Mouse (Mus musculus) megakaryocyte, embryonic 14.5 days (primary cell): ENCODE data around the gene Kcnip4. TPM values are rescaled to one million over a fixed set of nuclear protein-coding genes. Genes with fewer than 3 reads are reported as not detected.

Experiments
- H3K27me3 ChIP-seq: replicated peaks from 2 replicates; pipeline ENCODE3; 2012; ENCODE audit warnings: inconsistent platforms
- H3K36me3 ChIP-seq: replicated peaks from 2 replicates; pipeline ENCODE3; 2012; ENCODE audit warnings: low read length, inconsistent platforms, mixed read lengths
- H3K4me1 ChIP-seq: 2 replicates; pipeline ENCODE4 v1.6.1; 2012; ENCODE audit warnings: inconsistent platforms
- H3K4me3 ChIP-seq: replicated peaks from 2 replicates; pipeline ENCODE3; 2012; ENCODE audit warnings: moderate library complexity, mild to moderate bottlenecking, inconsistent platforms
- H3K9me3 ChIP-seq: 2 replicates; pipeline ENCODE4 v1.6.1; 2012; ENCODE audit warnings: inconsistent platforms
- FLI1 ChIP-seq: IDR thresholded peaks from 2 replicates; pipeline ENCODE4 v1.6.1; 2012; ENCODE audit warnings: low read length, inconsistent platforms, mixed read lengths
- GATA1 ChIP-seq: IDR thresholded peaks from 3 replicates; pipeline ENCODE4 v1.6.1; 2012; ENCODE audit warnings: mixed read lengths, low read length, inconsistent platforms, borderline replicate concordance
- polyA plus RNA-seq: library from polyadenylated mRNA; stranded (reverse); fragments of >175 nt; gene quantifications from 2 replicates; pipeline ENCODE4 v1.2.3, GENCODE M21; 2012; ENCODE audit warnings: low replicate concordance; ENCODE audit not compliant: insufficient read depth

Gene Kcnip4
- polyA plus RNA-seq, 1 experiment: not detected

GRCm38 (mm10) chr5:48500204-48500603 lies 1024.5 kb downstream of the Kcnip4 start:
- no peaks in the 10 kb centered on the region for H3K27me3 ChIP-seq
- no peaks in the 10 kb centered on the region for H3K36me3 ChIP-seq
- H3K4me1 ChIP-seq: no peaks in the 10 kb centered on the region; the same call in 1 of the 2 replicates
- TF ChIP-seq FLI1 (no peak), GATA1 (no peak)
- H3K9me3 ChIP-seq: no peaks in the 10 kb centered on the region
- H3K4me3 ChIP-seq: no peak overlapping the region

- no peaks in the 10 kb centered on the region for H3K9me3 ChIP-seq
- H3K4me1 ChIP-seq: no peaks in the 10 kb centered on the region
- H3K27me3 ChIP-seq: no peaks in the 10 kb centered on the region
- no peak overlapping the region for H3K4me3 ChIP-seq
- TF ChIP-seq FLI1 (no peak), GATA1 (no peak)
- H3K36me3 ChIP-seq: no peaks in the 10 kb centered on the region
Observed at GRCm38 (mm10) chr5:48490864-48491477, 1033.7 kb downstream of the Kcnip4 start.

GRCm38 (mm10) chr5:48489549-48490288 lies 1035.0 kb downstream of the Kcnip4 start:
- Histone ChIP-seq H3K27me3 (no peaks in the 10 kb centered on the region), H3K4me1 (no peaks in the 10 kb centered on the region), H3K9me3 (no peaks in the 10 kb centered on the region), H3K36me3 (no peaks in the 10 kb centered on the region), H3K4me3 (no peak overlapping the region)
- TF ChIP-seq GATA1 (no peak), FLI1 (no peak)

- Histone ChIP-seq H3K4me3 (no peak overlapping the region), H3K27me3 (no peaks in the 10 kb centered on the region), H3K36me3 (no peaks in the 10 kb centered on the region), H3K4me1 (no peaks in the 10 kb centered on the region), H3K9me3 (no peaks in the 10 kb centered on the region)
- no peak for TF ChIP-seq FLI1
- no peak for TF ChIP-seq GATA1
Observed at GRCm38 (mm10) chr5:48483112-48483511, 1041.6 kb downstream of the Kcnip4 start.

- no peaks in the 10 kb centered on the region for H3K36me3 ChIP-seq
- TF ChIP-seq FLI1 (no peak), GATA1 (no peak)
Observed at GRCm38 (mm10) chr5:48460221-48460620, 1064.5 kb downstream of the Kcnip4 start.

GRCm38 (mm10) chr5:48448888-48449287 lies 1075.8 kb downstream of the Kcnip4 start:
- Histone ChIP-seq H3K9me3 (0 out of 2 replicates have a peak, but pooled peaks cover 2% of the 10 kb centered on the region), H3K4me1 (no peaks in the 10 kb centered on the region), H3K36me3 (no peaks in the 10 kb centered on the region), H3K4me3 (no peak overlapping the region), H3K27me3 (no peaks in the 10 kb centered on the region)
- no peak for TF ChIP-seq FLI1
- no peak for TF ChIP-seq GATA1

More at GRCm38 (mm10) chr5:48460221-48460620, 1064.5 kb downstream of the Kcnip4 start:
- H3K9me3 ChIP-seq: peaks cover 4% of the 10 kb centered on the region; the same call in 1 of the 2 replicates
- no peaks in the 10 kb centered on the region for H3K27me3 ChIP-seq
- no peak overlapping the region for H3K4me3 ChIP-seq
- no peaks in the 10 kb centered on the region for H3K4me1 ChIP-seq

GRCm38 (mm10) chr5:48430459-48430858 lies 1094.2 kb downstream of the Kcnip4 start:
- H3K27me3 ChIP-seq: no peaks in the 10 kb centered on the region
- no peak for TF ChIP-seq FLI1
- TF ChIP-seq GATA1: no peak
- H3K4me3 ChIP-seq: no peak overlapping the region
- H3K4me1 ChIP-seq: no peaks in the 10 kb centered on the region
- H3K9me3 ChIP-seq: no peaks in the 10 kb centered on the region
- no peaks in the 10 kb centered on the region for H3K36me3 ChIP-seq

- Histone ChIP-seq H3K36me3 (no peaks in the 10 kb centered on the region), H3K4me1 (no peaks in the 10 kb centered on the region), H3K9me3 (no peaks in the 10 kb centered on the region), H3K4me3 (no peak overlapping the region), H3K27me3 (no peaks in the 10 kb centered on the region)
- TF ChIP-seq FLI1 (no peak), GATA1 (no peak)
Observed at GRCm38 (mm10) chr5:48421957-48422356, 1102.8 kb downstream of the Kcnip4 start.

GRCm38 (mm10) chr5:48419741-48420140 lies 1105.0 kb downstream of the Kcnip4 start:
- Histone ChIP-seq H3K36me3 (no peaks in the 10 kb centered on the region), H3K4me3 (no peak overlapping the region), H3K9me3 (no peaks in the 10 kb centered on the region), H3K4me1 (no peaks in the 10 kb centered on the region), H3K27me3 (no peaks in the 10 kb centered on the region)
- TF ChIP-seq GATA1 (no peak), FLI1 (no peak)

- TF ChIP-seq GATA1 (no peak), FLI1 (no peak)
- Histone ChIP-seq H3K36me3 (peaks cover 4% of the 10 kb centered on the region), H3K4me1 (no peaks in the 10 kb centered on the region), H3K9me3 (no peaks in the 10 kb centered on the region), H3K4me3 (no peak overlapping the region), H3K27me3 (no peaks in the 10 kb centered on the region)
Observed at GRCm38 (mm10) chr5:48412261-48412660, 1112.4 kb downstream of the Kcnip4 start.
